27 mouse cellular contexts compared by ENCODE assay signal in genomic region chr2:13480744-13481143, GRCm38 (mm10). TPM values are rescaled to one million over a fixed set of nuclear protein-coding genes. Genes with fewer than 3 reads are reported as not detected.
"Had no signal": no experiment of that assay in that cellular context is flagged by ENCODE, and none has a peak within 500 bp of the region (broad histone marks: within the 10 kb centered on the region; RNA-seq: fewer than 3 reads in every experiment).

No protein-coding gene starts in this region.

- H3K4me1 ChIP-seq: heart, embryonic 13.5 days; hindbrain, embryonic 13.5 days; hindbrain, embryonic 15.5 days; kidney, embryonic 15.5 days; limb, embryonic 13.5 days; limb, embryonic 15.5 days; liver, embryonic 12.5 days had no signal

- DNase-seq: gastrocnemius, postnatal 14 days; gastrocnemius, postnatal 36 days; heart, adult 11 months; heart, adult 2 months; heart, postnatal 14 days; heart, postnatal 36 days; kidney, adult 11 months; kidney, adult 2 months; kidney, adult 9 months; kidney, postnatal 14 days; kidney, postnatal 36 days had no signal

- H3K36me3 ChIP-seq: heart, embryonic 13.5 days; heart, embryonic 15.5 days; hindbrain, embryonic 13.5 days; hindbrain, embryonic 15.5 days; kidney, embryonic 15.5 days; limb, embryonic 13.5 days; limb, embryonic 15.5 days; liver, embryonic 12.5 days had no signal

- H3K27ac ChIP-seq: heart, adult 2 months; heart, embryonic 13.5 days; heart, embryonic 15.5 days; hindbrain, embryonic 13.5 days; hindbrain, embryonic 15.5 days; hindbrain, postnatal 0 days; kidney, embryonic 15.5 days; kidney, postnatal 0 days; left cerebral cortex, adult 2 months; limb, embryonic 13.5 days; limb, embryonic 15.5 days; liver, embryonic 12.5 days; liver, embryonic 14.5 days had no signal

- H3K9me3 ChIP-seq: heart, embryonic 13.5 days; heart, embryonic 15.5 days; hindbrain, embryonic 13.5 days; hindbrain, embryonic 15.5 days; kidney, embryonic 15.5 days; limb, embryonic 13.5 days; limb, embryonic 15.5 days; liver, embryonic 12.5 days had no signal

- H3K4me2 ChIP-seq: heart, embryonic 11.5 days; heart, embryonic 13.5 days; heart, embryonic 15.5 days; hindbrain, embryonic 13.5 days; hindbrain, embryonic 15.5 days; kidney, embryonic 15.5 days; limb, embryonic 13.5 days; limb, embryonic 15.5 days; liver, embryonic 12.5 days had no signal

- ATAC-seq: hindbrain, postnatal 0 days; intestine, embryonic 16.5 days; liver, embryonic 12.5 days had no signal

- H3K27me3 ChIP-seq: heart, embryonic 13.5 days; heart, embryonic 15.5 days; hindbrain, embryonic 13.5 days; hindbrain, embryonic 15.5 days; kidney, embryonic 15.5 days; limb, embryonic 13.5 days; limb, embryonic 15.5 days; liver, embryonic 12.5 days had no signal

- H3K9ac ChIP-seq: heart, embryonic 13.5 days; heart, embryonic 15.5 days; hindbrain, embryonic 13.5 days; hindbrain, embryonic 15.5 days; kidney, embryonic 15.5 days; limb, embryonic 13.5 days; limb, embryonic 15.5 days; liver, embryonic 12.5 days; liver, embryonic 14.5 days had no signal

- H3K4me3 ChIP-seq: heart, adult 2 months; heart, embryonic 13.5 days; heart, embryonic 15.5 days; hindbrain, embryonic 13.5 days; hindbrain, embryonic 15.5 days; kidney, embryonic 15.5 days; left cerebral cortex, adult 2 months; limb, embryonic 13.5 days; limb, embryonic 15.5 days; liver, embryonic 12.5 days had no signal

RNA-seq across cellular contexts. Expression of gene Cubn, which starts 10.9 kb away (rescaled TPM):
- total RNA-seq: hematopoietic stem cell, adult 5-6 weeks; liver, adult 2 months had no signal
- polyA plus RNA-seq: liver, adult 2 months had no signal
